Mouse (Mus musculus): Measurements from ENCODE around the gene Sirpb1a.

DNA sequence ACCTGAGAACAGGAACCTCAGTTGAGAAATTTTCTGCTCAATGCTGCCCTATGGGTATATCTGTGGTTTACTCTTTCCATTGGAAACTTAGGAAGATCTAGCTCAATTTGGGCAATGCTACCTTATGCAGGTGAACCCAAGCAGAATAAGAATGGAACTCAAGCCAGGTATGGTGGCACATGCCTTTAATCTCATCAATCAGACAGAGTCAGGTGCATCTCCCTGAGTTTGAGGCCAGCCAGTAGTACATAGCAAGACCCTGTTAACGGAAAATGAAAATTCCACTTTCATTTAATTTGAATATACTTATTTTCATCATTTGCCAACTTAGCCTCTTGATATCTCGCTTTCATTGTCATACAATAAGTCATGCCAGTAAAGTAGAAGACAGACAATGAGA is 92.1 kb downstream of the Sirpb1a start:
- TF ChIP-seq CTCF (IDR thresholded peaks at IDR 0.05; ENCODE audit: low read depth, low read length) (no peak), GATA1 (IDR thresholded peaks at IDR 0.05; ENCODE audit: borderline replicate concordance, low read length) (no peak), TAL1 (conservative IDR thresholded peaks at IDR 0.05; ENCODE audit: low read depth, low read length) (no peak), POLR2AphosphoS5 (IDR thresholded peaks at IDR 0.05; ENCODE audit: insufficient replicate concordance, low read depth, low read length) (no peak)

All from G1E (cell line).